Mouse (Mus musculus): ENCODE results near the gene Capza1. TPM values are rescaled to one million over a fixed set of nuclear protein-coding genes. Genes with fewer than 3 reads are reported as not detected.

The Capza1 gene
- polyA plus RNA-seq, 1 experiment from 2014 or later, result 240 TPM

DNA sequence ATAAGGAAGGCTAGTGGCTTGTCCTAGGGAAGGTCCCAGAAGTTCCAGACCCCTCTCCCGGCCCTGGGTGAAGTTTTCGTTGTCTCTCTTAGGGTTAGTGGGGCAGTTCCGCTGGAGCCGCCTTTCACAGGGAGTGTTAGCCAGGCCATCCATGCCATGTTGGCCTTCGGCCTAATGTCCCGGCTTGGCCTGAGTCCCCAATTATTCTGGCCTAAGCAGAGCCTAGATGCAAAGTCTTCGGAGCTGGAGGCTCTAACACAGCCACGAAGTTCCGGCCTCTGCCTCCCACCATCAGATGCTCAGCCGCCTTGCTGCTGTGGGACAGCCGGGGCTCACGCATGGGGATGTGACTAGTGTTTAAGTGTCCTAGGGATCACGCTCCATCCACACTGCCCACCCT is 74.5 kb downstream of the Capza1 start:
- Histone ChIP-seq H3K36me3 (ENCODE audit: control insufficient read depth, insufficient read depth, low read length) (no peaks in the 10 kb centered on the region), H3K9ac (ENCODE audit: low read length) (peak overlapping the region; percentile 69), H3K4me2 (ENCODE audit: low read depth, low read length, severe bottlenecking) (peak overlapping the region; percentile 88), H3K4me1 (replicated peaks; ENCODE audit: control insufficient read depth, insufficient read depth, low read length) (peaks cover 22% of the 10 kb centered on the region), H3K27me3 (ENCODE audit: control insufficient read depth, insufficient read depth, low read length) (no peaks in the 10 kb centered on the region), H3K9me3 (ENCODE audit: control insufficient read depth, low read length) (no peaks in the 10 kb centered on the region), H3K27ac (ENCODE audit: low read depth, low read length) (no peak overlapping the region), H3K4me3 (ENCODE audit: low read depth, low read length) (peak overlapping the region; percentile 55)
- ATAC-seq (replicated peaks; ENCODE audit: low FRiP score) (no peak), DNase-seq (ENCODE audit: low spot score) (no peak)
- WGBS, result 35% methylated on average over 13 of the region's 13 CpGs

GRCm38 (mm10) chr3:104789312-104789605 is 75.0 kb downstream of the Capza1 start:
- Histone ChIP-seq H3K27me3 (ENCODE audit: control insufficient read depth, insufficient read depth, low read length) (peaks cover 3% of the 10 kb centered on the region; the same call in 1 of the 2 replicates), H3K4me2 (ENCODE audit: low read depth, low read length, severe bottlenecking) (peak overlapping the region; percentile 88), H3K9me3 (ENCODE audit: control insufficient read depth, low read length) (no peaks in the 10 kb centered on the region), H3K4me1 (replicated peaks; ENCODE audit: control insufficient read depth, insufficient read depth, low read length) (peaks cover 22% of the 10 kb centered on the region), H3K9ac (ENCODE audit: low read length) (peak overlapping the region; percentile 69), H3K36me3 (ENCODE audit: control insufficient read depth, insufficient read depth, low read length) (no peaks in the 10 kb centered on the region), H3K4me3 (ENCODE audit: low read depth, low read length) (peak overlapping the region; percentile 55), H3K27ac (ENCODE audit: low read depth, low read length) (no peak overlapping the region; the same call in 1 of the 2 replicates)
- 3% methylated on average over 10 of the region's 10 CpGs for WGBS
- DNase-seq (ENCODE audit: low spot score), result peak; percentile 69
- peak; percentile 40 for ATAC-seq (replicated peaks; ENCODE audit: low FRiP score)

- peak; percentile 89 for ATAC-seq (replicated peaks; ENCODE audit: low FRiP score)
- whole genome bisulfite sequencing, result 1% methylated on average over 39 of the region's 52 CpGs
- Histone ChIP-seq H3K27ac (ENCODE audit: low read depth, low read length) (no peak overlapping the region; the same call in 1 of the 2 replicates), H3K27me3 (ENCODE audit: control insufficient read depth, insufficient read depth, low read length) (peaks cover 8% of the 10 kb centered on the region), H3K4me1 (replicated peaks; ENCODE audit: control insufficient read depth, insufficient read depth, low read length) (peaks cover 17% of the 10 kb centered on the region), H3K4me2 (ENCODE audit: low read depth, low read length, severe bottlenecking) (peak overlapping the region; percentile 88), H3K9me3 (ENCODE audit: control insufficient read depth, low read length) (no peaks in the 10 kb centered on the region), H3K4me3 (ENCODE audit: low read depth, low read length) (peak overlapping the region; percentile 55), H3K36me3 (ENCODE audit: control insufficient read depth, insufficient read depth, low read length) (no peaks in the 10 kb centered on the region), H3K9ac (ENCODE audit: low read length) (peak overlapping the region; percentile 69)
- peak; percentile 90 for DNase-seq (ENCODE audit: low spot score)
Observed at GRCm38 (mm10) chr3:104788561-104789311, 75.6 kb downstream of the Capza1 start.

DNA sequence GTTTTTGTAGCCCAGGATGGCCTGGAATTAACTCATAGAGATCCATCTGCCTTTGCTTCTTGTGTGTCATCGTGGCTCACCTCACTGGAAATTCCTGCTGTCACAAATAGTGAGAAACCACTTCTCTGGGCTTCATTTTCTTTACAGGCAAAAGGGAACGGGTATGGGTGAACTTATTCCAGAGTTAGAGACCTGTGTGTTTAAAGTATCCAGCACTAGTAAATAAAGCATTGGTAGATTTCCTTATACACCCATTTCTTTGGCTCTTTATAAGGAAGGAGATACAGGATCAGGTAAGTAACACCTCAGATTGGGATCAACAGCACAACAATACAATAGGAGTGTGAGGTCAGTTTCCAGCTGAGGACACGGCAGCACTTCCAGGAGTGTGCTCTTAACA is 76.2 kb downstream of the Capza1 start, which contains the start of gene Rhoc:
Gene Rhoc (plus strand): TSS at position 301 of the 400 bp plus-strand sequence.
- H3K4me1 ChIP-seq (replicated peaks; ENCODE audit: control insufficient read depth, insufficient read depth, low read length), result peaks cover 17% of the 10 kb centered on the region
- no peaks in the 10 kb centered on the region for H3K36me3 ChIP-seq (ENCODE audit: control insufficient read depth, insufficient read depth, low read length)
- H3K4me3 ChIP-seq (ENCODE audit: low read depth, low read length), result peak within 1 kb of the TSS; percentile 55
- DNase-seq (ENCODE audit: low spot score) (no peak), ATAC-seq (replicated peaks; ENCODE audit: low FRiP score) (no peak)
- peak within 1 kb of the TSS; percentile 88 for H3K4me2 ChIP-seq (ENCODE audit: low read depth, low read length, severe bottlenecking)
- H3K9me3 ChIP-seq (ENCODE audit: control insufficient read depth, low read length), result no peaks in the 10 kb centered on the region
- no peak within 1 kb of the TSS; the same call in 1 of the 2 replicates for H3K27ac ChIP-seq (ENCODE audit: low read depth, low read length)
- 34% methylated on average over 3 of the region's 3 CpGs for WGBS
- peak within 1 kb of the TSS; percentile 69 for H3K9ac ChIP-seq (ENCODE audit: low read length)
- H3K27me3 ChIP-seq (ENCODE audit: control insufficient read depth, insufficient read depth, low read length), result peaks cover 14% of the 10 kb centered on the region

GRCm38 (mm10) chr3:104785284-104785683 is 79.0 kb downstream of the Capza1 start:
- Histone ChIP-seq H3K4me2 (ENCODE audit: low read depth, low read length, severe bottlenecking) (no peak overlapping the region), H3K9me3 (ENCODE audit: control insufficient read depth, low read length) (no peaks in the 10 kb centered on the region), H3K36me3 (ENCODE audit: control insufficient read depth, insufficient read depth, low read length) (no peaks in the 10 kb centered on the region), H3K9ac (ENCODE audit: low read length) (no peak overlapping the region), H3K4me1 (replicated peaks; ENCODE audit: control insufficient read depth, insufficient read depth, low read length) (peaks cover 14% of the 10 kb centered on the region), H3K27me3 (ENCODE audit: control insufficient read depth, insufficient read depth, low read length) (peaks cover 42% of the 10 kb centered on the region), H3K27ac (ENCODE audit: low read depth, low read length) (no peak overlapping the region), H3K4me3 (ENCODE audit: low read depth, low read length) (no peak overlapping the region)
- WGBS, result 90% methylated on average over 6 of the region's 6 CpGs
- ATAC-seq (replicated peaks; ENCODE audit: low FRiP score), result no peak
- no peak for DNase-seq (ENCODE audit: low spot score)

DNA sequence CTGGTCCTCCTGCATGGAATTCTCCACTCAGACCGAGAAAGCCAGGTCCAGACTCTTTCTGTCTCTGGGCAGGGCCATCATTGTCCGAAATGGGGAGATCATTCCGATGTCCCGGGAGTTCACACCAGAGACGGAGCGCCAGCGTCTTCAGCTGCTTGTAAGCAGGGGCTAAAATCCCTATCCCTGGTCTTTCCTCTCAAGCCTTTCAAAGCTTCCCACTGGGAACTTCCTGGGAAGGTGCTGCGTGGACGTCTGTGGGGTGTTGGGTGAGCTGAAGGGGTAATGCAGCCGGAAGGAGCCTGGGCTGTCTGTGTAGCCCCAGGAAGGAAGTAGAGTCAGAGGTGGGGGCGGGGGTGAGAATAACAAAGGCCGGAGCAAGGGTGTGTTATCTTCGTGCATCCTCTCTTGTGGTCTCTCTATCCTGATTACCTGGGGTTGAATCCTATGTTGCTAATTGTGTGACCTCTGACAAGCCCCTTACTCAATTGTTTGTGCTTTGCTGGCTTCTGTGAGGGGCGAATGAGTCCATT is 80.3 kb downstream of the Capza1 start:
- no peaks in the 10 kb centered on the region for H3K36me3 ChIP-seq (ENCODE audit: control insufficient read depth, insufficient read depth, low read length)
- peaks cover 48% of the 10 kb centered on the region for H3K27me3 ChIP-seq (ENCODE audit: control insufficient read depth, insufficient read depth, low read length)
- peaks cover 9% of the 10 kb centered on the region for H3K4me1 ChIP-seq (replicated peaks; ENCODE audit: control insufficient read depth, insufficient read depth, low read length)
- no peak overlapping the region for H3K27ac ChIP-seq (ENCODE audit: low read depth, low read length)
- no peak overlapping the region for H3K4me2 ChIP-seq (ENCODE audit: low read depth, low read length, severe bottlenecking)
- no peaks in the 10 kb centered on the region for H3K9me3 ChIP-seq (ENCODE audit: control insufficient read depth, low read length)
- H3K4me3 ChIP-seq (ENCODE audit: low read depth, low read length), result no peak overlapping the region
- 38% methylated on average over 14 of the region's 14 CpGs for WGBS
- DNase-seq (ENCODE audit: low spot score) (no peak), ATAC-seq (replicated peaks; ENCODE audit: low FRiP score) (no peak)
- H3K9ac ChIP-seq (ENCODE audit: low read length), result no peak overlapping the region

DNA sequence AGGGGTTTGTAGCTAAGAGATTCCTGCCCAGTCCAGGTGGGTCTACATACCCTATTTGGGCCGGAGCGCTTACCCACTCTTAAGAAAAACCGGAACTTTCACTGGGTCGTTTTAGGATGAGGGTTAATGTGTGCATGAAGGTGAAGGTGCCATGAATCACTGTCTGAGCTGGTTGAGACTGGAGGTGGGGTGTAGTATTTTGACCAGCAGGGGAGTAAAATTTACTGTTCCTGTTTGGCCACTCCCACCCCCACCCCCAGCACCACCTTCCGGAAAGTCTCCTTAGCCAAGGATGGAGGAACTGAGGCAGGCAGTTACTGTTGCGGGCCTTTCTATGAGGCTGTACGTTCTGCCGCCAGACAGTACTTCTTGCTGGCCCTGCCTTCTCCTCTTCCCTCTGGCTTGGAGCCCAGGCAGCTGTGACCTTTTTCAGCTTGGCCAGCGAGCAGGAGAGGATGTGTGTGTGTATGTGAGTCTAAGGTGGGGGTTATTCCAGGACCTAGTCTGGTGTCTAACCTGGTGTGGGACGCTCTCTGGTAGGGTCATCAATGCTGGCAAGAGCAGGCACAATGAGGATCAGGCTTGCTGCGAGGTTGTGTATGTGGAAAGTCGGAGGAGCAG is 82.1 kb downstream of the Capza1 start:
- Histone ChIP-seq H3K27ac (ENCODE audit: low read depth, low read length) (no peak overlapping the region), H3K4me2 (ENCODE audit: low read depth, low read length, severe bottlenecking) (no peak overlapping the region; the same call in 1 of the 2 replicates), H3K9ac (ENCODE audit: low read length) (no peak overlapping the region), H3K36me3 (ENCODE audit: control insufficient read depth, insufficient read depth, low read length) (no peaks in the 10 kb centered on the region), H3K4me1 (replicated peaks; ENCODE audit: control insufficient read depth, insufficient read depth, low read length) (peaks cover 9% of the 10 kb centered on the region), H3K27me3 (ENCODE audit: control insufficient read depth, insufficient read depth, low read length) (peaks cover 54% of the 10 kb centered on the region), H3K9me3 (ENCODE audit: control insufficient read depth, low read length) (no peaks in the 10 kb centered on the region), H3K4me3 (ENCODE audit: low read depth, low read length) (no peak overlapping the region)
- no peak for ATAC-seq (replicated peaks; ENCODE audit: low FRiP score)
- 13% methylated on average over 12 of the region's 12 CpGs for WGBS
- no peak for DNase-seq (ENCODE audit: low spot score)

GRCm38 (mm10) chr3:104781471-104781903 is 82.8 kb downstream of the Capza1 start, which contains the start of gene Fam19a3:
Gene Fam19a3 (minus strand): TSS chr3:104781840.
- peaks cover 9% of the 10 kb centered on the region for H3K4me1 ChIP-seq (replicated peaks; ENCODE audit: control insufficient read depth, insufficient read depth, low read length)
- peaks cover 61% of the 10 kb centered on the region for H3K27me3 ChIP-seq (ENCODE audit: control insufficient read depth, insufficient read depth, low read length)
- H3K9ac ChIP-seq (ENCODE audit: low read length), result peak within 1 kb of the TSS; percentile 41; the same call in 1 of the 2 replicates
- H3K4me2 ChIP-seq (ENCODE audit: low read depth, low read length, severe bottlenecking), result peak within 1 kb of the TSS; percentile 85
- H3K27ac ChIP-seq (ENCODE audit: low read depth, low read length), result no peak within 1 kb of the TSS
- WGBS, result under 1% methylated on average over 25 of the region's 26 CpGs
- no peak for DNase-seq (ENCODE audit: low spot score)
- peak within 1 kb of the TSS; percentile 44 for H3K4me3 ChIP-seq (ENCODE audit: low read depth, low read length)
- H3K9me3 ChIP-seq (ENCODE audit: control insufficient read depth, low read length), result no peaks in the 10 kb centered on the region
- H3K36me3 ChIP-seq (ENCODE audit: control insufficient read depth, insufficient read depth, low read length), result no peaks in the 10 kb centered on the region
- no peak for ATAC-seq (replicated peaks; ENCODE audit: low FRiP score)

Data from forebrain, embryonic 11.5 days (tissue).